Mouse (Mus musculus): ENCODE results near the gene Gemin7. TPM values are rescaled to one million over a fixed set of nuclear protein-coding genes. Genes with fewer than 3 reads are reported as not detected.
A peak's percentile ranks its signal among the peaks of the same experiment; 100 is the strongest.

The Gemin7 gene
- polyA plus RNA-seq, 1 experiment from 2014 or later, result 130 TPM

DNA sequence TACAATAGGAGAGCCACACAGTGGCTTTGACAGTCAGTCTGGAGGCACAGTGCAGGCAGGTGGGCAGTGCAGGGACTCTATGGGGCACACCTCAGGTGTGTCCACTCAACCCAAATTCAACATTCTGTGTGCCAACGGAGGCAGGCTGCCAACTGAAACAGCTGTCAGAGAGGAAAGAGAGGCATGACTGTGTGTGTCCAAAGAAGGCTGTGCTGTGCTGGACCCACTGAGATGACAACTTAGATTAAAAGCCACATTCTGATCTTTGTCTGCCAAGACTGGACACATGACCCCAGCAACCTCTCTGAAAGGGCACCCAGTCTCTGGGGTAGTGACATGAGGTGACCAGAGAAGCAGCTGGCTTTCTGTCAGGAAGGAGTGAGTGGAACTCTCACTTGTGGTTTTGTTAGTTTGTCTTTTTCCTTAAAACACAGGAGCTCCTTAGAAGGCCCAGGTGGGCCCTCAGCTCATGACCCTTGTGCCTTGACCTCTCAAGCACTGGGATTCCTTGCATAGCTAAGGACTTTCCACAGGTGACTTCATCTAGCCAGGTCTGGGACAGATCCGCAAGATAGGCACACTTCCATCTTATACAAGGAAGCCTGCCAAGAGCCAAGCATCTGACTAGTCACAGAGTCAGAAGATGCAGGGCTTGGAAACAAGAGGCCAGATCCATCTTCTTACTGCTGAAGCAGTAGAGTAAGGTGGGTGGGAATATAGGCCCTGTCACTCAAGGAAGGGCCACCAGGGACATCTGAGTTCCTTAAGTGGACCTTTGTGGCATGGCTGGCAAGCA is 36.4 kb downstream of the Gemin7 start:
- Histone ChIP-seq H3K9me3 (replicated peaks) (no peaks in the 10 kb centered on the region), H3K4me1 (peaks cover 26% of the 10 kb centered on the region), H3K9ac (no peak overlapping the region), H3K27me3 (no peaks in the 10 kb centered on the region), H3K4me2 (no peak overlapping the region), H3K36me3 (ENCODE audit: poor library complexity, severe bottlenecking) (no peaks in the 10 kb centered on the region), H3K27ac (peak overlapping the region; percentile 75), H3K4me3 (no peak overlapping the region)
- WGBS, result 93% methylated on average over 2 of the region's 2 CpGs
- ATAC-seq, result no peak

- no peaks in the 10 kb centered on the region for H3K4me1 ChIP-seq
- H3K27me3 ChIP-seq, result no peaks in the 10 kb centered on the region
- no peak overlapping the region for H3K27ac ChIP-seq
- WGBS, result 97% methylated on average over 10 of the region's 10 CpGs
- no peak overlapping the region for H3K9ac ChIP-seq
- H3K4me2 ChIP-seq, result no peak overlapping the region
- no peaks in the 10 kb centered on the region for H3K9me3 ChIP-seq (replicated peaks)
- no peak for ATAC-seq
- no peak overlapping the region for H3K4me3 ChIP-seq
- H3K36me3 ChIP-seq (ENCODE audit: poor library complexity, severe bottlenecking), result peaks cover 60% of the 10 kb centered on the region
These were observed 42.7 kb downstream of the Gemin7 start for GRCm38 (mm10) chr7:19534676-19535075.

GRCm38 (mm10) chr7:19532240-19532639 is 45.2 kb downstream of the Gemin7 start:
- 91% methylated on average over 14 of the region's 14 CpGs for WGBS
- no peak for ATAC-seq
- no peaks in the 10 kb centered on the region for H3K27me3 ChIP-seq
- no peaks in the 10 kb centered on the region for H3K9me3 ChIP-seq (replicated peaks)
- no peaks in the 10 kb centered on the region for H3K4me1 ChIP-seq
- no peak overlapping the region for H3K27ac ChIP-seq
- H3K9ac ChIP-seq, result no peak overlapping the region
- H3K4me3 ChIP-seq, result no peak overlapping the region
- H3K36me3 ChIP-seq (ENCODE audit: poor library complexity, severe bottlenecking), result peaks cover 75% of the 10 kb centered on the region
- no peak overlapping the region for H3K4me2 ChIP-seq

DNA sequence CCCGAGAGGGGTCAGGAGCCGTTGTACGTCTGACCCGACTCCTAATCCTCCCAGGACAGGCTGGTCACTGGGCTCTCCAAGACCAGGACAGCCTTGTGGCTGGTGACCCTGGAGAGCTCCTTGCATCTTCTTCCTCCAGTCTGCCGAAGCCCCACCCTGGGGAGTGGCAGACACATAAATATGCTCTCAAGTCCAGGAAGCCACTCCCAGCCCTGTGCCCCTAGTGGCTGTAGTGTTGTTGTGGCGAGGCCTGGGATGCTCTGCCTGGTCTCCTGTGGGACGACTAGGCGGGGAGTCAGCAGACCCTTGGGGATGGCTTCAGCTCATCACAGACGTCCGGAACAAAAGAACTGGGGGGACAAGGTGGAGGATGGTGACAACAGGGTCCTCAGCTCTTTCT is 46.3 kb downstream of the Gemin7 start:
- Histone ChIP-seq H3K4me3 (no peak overlapping the region), H3K27ac (no peak overlapping the region), H3K27me3 (no peaks in the 10 kb centered on the region), H3K9me3 (replicated peaks) (no peaks in the 10 kb centered on the region), H3K4me1 (no peaks in the 10 kb centered on the region), H3K9ac (no peak overlapping the region), H3K4me2 (no peak overlapping the region), H3K36me3 (ENCODE audit: poor library complexity, severe bottlenecking) (peaks cover 75% of the 10 kb centered on the region)
- 79% methylated on average over 10 of the region's 10 CpGs for WGBS
- no peak for ATAC-seq

DNA sequence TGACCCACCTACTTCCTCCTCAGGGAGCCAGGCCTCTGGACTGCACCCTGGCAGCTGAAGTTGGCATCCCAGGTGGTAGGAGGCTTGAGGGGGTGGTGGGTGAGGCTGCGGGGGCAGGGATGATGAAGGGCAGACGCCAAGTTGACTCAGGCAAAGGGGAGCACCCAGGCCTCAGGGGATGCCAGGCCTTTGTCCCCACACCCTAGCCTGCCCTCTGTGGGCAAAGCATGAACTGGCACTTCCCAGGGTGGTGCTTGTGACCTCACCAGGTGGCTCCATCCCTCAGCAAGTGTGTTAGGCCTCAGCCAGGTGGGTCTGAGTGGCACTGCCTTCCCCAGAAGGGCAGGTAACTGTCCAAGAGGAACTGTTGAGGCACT is 52.3 kb downstream of the Gemin7 start:
- ATAC-seq, result no peak
- WGBS, result 70% methylated on average over 2 of the region's 2 CpGs
- H3K4me1 ChIP-seq, result peaks cover 22% of the 10 kb centered on the region
- peaks cover 19% of the 10 kb centered on the region for H3K36me3 ChIP-seq (ENCODE audit: poor library complexity, severe bottlenecking)
- H3K9me3 ChIP-seq (replicated peaks), result no peaks in the 10 kb centered on the region
- H3K9ac ChIP-seq, result no peak overlapping the region
- no peak overlapping the region for H3K4me2 ChIP-seq
- no peak overlapping the region for H3K27ac ChIP-seq
- no peak overlapping the region for H3K4me3 ChIP-seq
- peaks cover 56% of the 10 kb centered on the region for H3K27me3 ChIP-seq

- H3K27me3 ChIP-seq, result peaks cover 61% of the 10 kb centered on the region
- ATAC-seq, result peak; percentile 48
- H3K9me3 ChIP-seq (replicated peaks), result no peaks in the 10 kb centered on the region
- H3K4me3 ChIP-seq, result peak overlapping the region; percentile 43
- peak overlapping the region; percentile 76 for H3K4me2 ChIP-seq
- H3K27ac ChIP-seq, result no peak overlapping the region
- peaks cover 14% of the 10 kb centered on the region for H3K36me3 ChIP-seq (ENCODE audit: poor library complexity, severe bottlenecking)
- 12% methylated on average over 24 of the region's 24 CpGs for WGBS
- H3K4me1 ChIP-seq, result peaks cover 27% of the 10 kb centered on the region
- peak overlapping the region; percentile 63 for H3K9ac ChIP-seq
These were observed 52.8 kb downstream of the Gemin7 start for GRCm38 (mm10) chr7:19524420-19525104.

GRCm38 (mm10) chr7:19523757-19524419 is 53.5 kb downstream of the Gemin7 start:
- no peak overlapping the region for H3K27ac ChIP-seq
- ATAC-seq, result peak; percentile 72
- 2% methylated on average over 64 of the region's 64 CpGs for WGBS
- H3K4me1 ChIP-seq, result peaks cover 27% of the 10 kb centered on the region
- H3K36me3 ChIP-seq (ENCODE audit: poor library complexity, severe bottlenecking), result peaks cover 7% of the 10 kb centered on the region
- peak overlapping the region; percentile 43 for H3K4me3 ChIP-seq
- H3K9me3 ChIP-seq (replicated peaks), result no peaks in the 10 kb centered on the region
- H3K27me3 ChIP-seq, result peaks cover 68% of the 10 kb centered on the region
- H3K9ac ChIP-seq, result peak overlapping the region; percentile 63
- peak overlapping the region; percentile 76 for H3K4me2 ChIP-seq

DNA sequence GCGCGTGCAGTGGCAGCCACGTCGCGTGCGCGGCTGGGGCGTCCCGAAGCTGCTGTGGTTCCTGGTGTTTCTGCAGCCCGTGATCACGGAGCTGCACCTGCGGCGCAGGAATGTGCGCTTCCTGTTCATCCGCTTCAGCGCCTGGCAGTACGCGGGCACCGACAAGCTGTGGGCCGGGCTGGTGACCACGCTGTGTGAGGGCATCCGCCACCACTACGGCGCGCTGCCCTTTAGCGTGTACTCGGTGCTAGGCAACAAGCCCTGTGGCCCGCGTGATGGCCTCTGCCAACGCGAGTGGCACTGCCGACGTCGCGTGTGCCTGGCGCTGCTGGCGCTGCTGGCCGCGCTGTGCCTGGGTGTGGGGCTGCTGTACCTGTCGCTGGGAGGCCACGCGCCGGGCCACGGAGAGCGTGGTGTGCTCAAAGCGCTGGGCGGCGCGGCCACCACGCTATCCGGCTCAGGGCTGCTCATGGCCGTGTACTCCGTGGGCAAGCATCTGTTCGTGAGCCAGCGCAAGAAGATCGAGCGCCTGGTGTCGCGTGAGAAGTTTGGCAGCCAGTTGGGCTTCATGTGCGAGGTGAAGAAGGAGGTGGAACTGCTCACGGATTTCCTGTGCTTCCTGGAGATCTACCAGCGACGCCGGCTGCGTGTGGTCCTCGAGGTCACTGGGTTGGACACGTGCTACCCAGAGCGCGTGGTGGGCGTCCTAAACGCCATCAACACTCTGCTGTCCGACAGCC is 54.2 kb downstream of the Gemin7 start:
- Histone ChIP-seq H3K4me1 (peaks cover 27% of the 10 kb centered on the region), H3K4me2 (peak overlapping the region; percentile 76), H3K4me3 (peak overlapping the region; percentile 43), H3K27me3 (peaks cover 75% of the 10 kb centered on the region), H3K9me3 (replicated peaks) (no peaks in the 10 kb centered on the region), H3K36me3 (ENCODE audit: poor library complexity, severe bottlenecking) (peaks cover under 1% of the 10 kb centered on the region; the same call in 1 of the 2 replicates), H3K27ac (no peak overlapping the region), H3K9ac (peak overlapping the region; percentile 63; the same call in 1 of the 2 replicates)
- ATAC-seq, result peak; percentile 5; the same call in 1 of the 2 replicates
- 11% methylated on average over 72 of the region's 72 CpGs for WGBS

GRCm38 (mm10) chr7:19520032-19520431 is 57.4 kb downstream of the Gemin7 start:
- ATAC-seq, result no peak
- Histone ChIP-seq H3K27ac (no peak overlapping the region), H3K36me3 (ENCODE audit: poor library complexity, severe bottlenecking) (no peaks in the 10 kb centered on the region), H3K4me1 (peaks cover 29% of the 10 kb centered on the region), H3K4me2 (peak overlapping the region; percentile 49), H3K27me3 (peaks cover 87% of the 10 kb centered on the region), H3K4me3 (peak overlapping the region; percentile 21), H3K9ac (peak overlapping the region; percentile 47), H3K9me3 (replicated peaks) (no peaks in the 10 kb centered on the region)
- WGBS, result 8% methylated on average over 23 of the region's 23 CpGs

DNA sequence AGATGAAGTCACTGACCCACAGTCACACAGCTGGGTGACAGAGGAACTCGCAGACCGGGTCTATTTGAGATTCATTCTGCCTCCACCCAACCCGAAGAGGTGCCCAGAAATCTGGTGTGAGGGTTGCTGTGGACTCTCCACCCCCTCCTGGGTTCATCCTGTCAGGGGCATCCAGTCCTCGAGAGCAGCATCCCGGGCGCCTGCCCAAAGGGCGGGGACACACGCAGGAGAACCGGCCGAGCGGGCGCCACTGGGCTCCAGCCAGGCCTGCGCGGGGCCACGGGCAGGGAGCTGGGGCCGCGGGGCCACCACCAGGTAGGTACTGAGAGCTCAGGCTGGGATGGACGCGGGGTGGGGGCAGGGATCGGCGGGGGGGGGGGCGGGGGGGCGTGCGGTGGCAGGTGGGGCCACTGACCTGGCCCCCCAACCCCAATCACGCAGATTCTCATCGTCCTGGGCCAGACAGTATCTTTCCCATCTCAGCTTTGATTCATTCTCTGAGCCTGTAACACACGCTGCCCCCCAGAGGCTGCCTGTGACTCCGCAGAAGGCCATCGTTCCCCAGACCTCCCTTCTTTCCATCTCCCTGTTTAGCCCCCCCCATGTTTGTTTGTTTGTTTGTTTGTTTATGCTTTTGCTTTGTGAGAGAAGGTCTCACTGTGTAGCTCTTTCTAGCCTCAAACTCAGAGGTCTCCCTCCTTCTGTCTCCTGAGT is 59.6 kb downstream of the Gemin7 start, which contains the start of gene Nkpd1:
Gene Nkpd1 (plus strand): TSS at position 187 of the 714 bp plus-strand sequence.
- no peak within 1 kb of the TSS for H3K27ac ChIP-seq
- ATAC-seq, result no peak
- H3K4me3 ChIP-seq, result peak within 1 kb of the TSS; percentile 17
- H3K9me3 ChIP-seq (replicated peaks), result no peaks in the 10 kb centered on the region
- H3K36me3 ChIP-seq (ENCODE audit: poor library complexity, severe bottlenecking), result no peaks in the 10 kb centered on the region
- H3K27me3 ChIP-seq, result peaks cover 64% of the 10 kb centered on the region
- 3% methylated on average over 19 of the region's 29 CpGs for WGBS
- H3K4me2 ChIP-seq, result peak within 1 kb of the TSS; percentile 49
- peak within 1 kb of the TSS; percentile 60 for H3K9ac ChIP-seq
- H3K4me1 ChIP-seq, result peaks cover 11% of the 10 kb centered on the region

Measured in forebrain, embryonic 13.5 days (tissue).